Mouse (Mus musculus) T-cell, adult 66 days (primary cell): ENCODE measurements around the gene Hp. TPM values are rescaled to one million over a fixed set of nuclear protein-coding genes. Genes with fewer than 3 reads are reported as not detected.

Source experiments
- total RNA-seq, 2 experiments: library from RNA; stranded (reverse); gene quantifications; 3 replicates in 1 of 2; 4 replicates in 1 of 2; pipeline ENCODE4 v1.2.4; 2023

Gene Hp
- not detected for total RNA-seq

GRCm38 (mm10) chr8:109578900-109579301 is at the start of gene Hp:
TSS of gene Hp (minus strand) at chr8:109579172.

GRCm38 (mm10) chr8:109614243-109615210 is 35.6 kb upstream of the Hp start, which contains the start of gene Pkd1l3:
TSS of gene Pkd1l3 (plus strand) at chr8:109614517.

GRCm38 (mm10) chr8:109608271-109609152 is 29.5 kb upstream of the Hp start, which contains the start of gene Dhodh:
TSS of gene Dhodh (minus strand) at chr8:109608673.

GRCm38 (mm10) chr8:109565498-109566333 is 13.3 kb downstream of the Hp start, which contains the start of the genes Dhx38 and Txnl4b:
TSS of gene Dhx38 (minus strand) at chr8:109565861.
TSS of gene Txnl4b (plus strand) at chr8:109565892.

Other genes with a start within 250 kb of the Hp start
- not detected for gene Pmfbp1, start 85.1 kb downstream of the Hp start, total RNA-seq
- gene Dhx38, start 13.3 kb downstream of the Hp start, total RNA-seq: 10 to 100 TPM; 71.1 to 75.4 TPM
- 1 to 10 TPM; 5.9 to 6.3 TPM for gene Txnl4b, start 13.3 kb downstream of the Hp start, total RNA-seq
- gene Dhodh, start 29.5 kb upstream of the Hp start, total RNA-seq: 10 to 100 TPM; 21.0 to 25.3 TPM
- gene Pkd1l3, start 35.3 kb upstream of the Hp start, total RNA-seq: 1 to 10 TPM; 1.1 to 1.7 TPM
- 10 to 100 TPM; 91.3 to 94.2 TPM for gene Ist1, start 114.1 kb upstream of the Hp start, total RNA-seq
- 1 to 10 TPM; 2.8 to 5.2 TPM for gene Zfp821, start 126.4 kb upstream of the Hp start, total RNA-seq
- gene Atxn1l, start 158.6 kb upstream of the Hp start, total RNA-seq: 10 to 100 TPM; 26.3 to 31.8 TPM
- gene Ap1g1, start 199.4 kb upstream of the Hp start, total RNA-seq: 10 to 100 TPM; 81.4 to 87.6 TPM